Mouse (Mus musculus): ENCODE measurements around the gene Mmd.

DNA sequence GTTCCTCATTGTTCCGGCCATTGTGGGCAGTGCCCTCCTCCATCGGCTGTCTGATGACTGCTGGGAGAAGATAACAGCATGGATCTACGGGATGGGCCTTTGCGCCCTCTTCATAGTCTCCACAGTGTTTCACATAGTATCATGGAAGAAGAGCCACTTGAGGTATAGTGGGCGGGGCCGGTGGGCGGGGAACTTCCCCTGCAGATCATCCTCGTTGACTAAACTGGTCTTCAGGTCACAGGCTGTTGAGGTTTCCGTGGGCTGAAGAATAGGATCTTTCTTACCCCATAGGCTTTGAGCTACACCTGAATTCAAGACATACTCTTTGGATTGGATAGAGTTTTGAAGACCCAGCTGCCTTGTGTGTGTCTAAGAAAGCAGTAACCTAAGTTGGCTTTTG lies 10.6 kb downstream of the Mmd start:
- no peak for TF ChIP-seq CTCF (IDR thresholded peaks at IDR 0.05; ENCODE audit: borderline replicate concordance, extremely low read depth, insufficient read depth, insufficient read length)
- TF ChIP-seq POLR2A (IDR thresholded peaks at IDR 0.05; ENCODE audit: borderline replicate concordance, extremely low read depth, insufficient read depth, insufficient read length, poor library complexity, severe bottlenecking): no peak
